Mouse (Mus musculus) limb, embryonic 10.5 days (tissue): ENCODE data around the gene Cops3. TPM values are rescaled to one million over a fixed set of nuclear protein-coding genes. Genes with fewer than 3 reads are reported as not detected.

Source experiments
- DNase-seq: peaks from one replicate; pipeline ENCODE4 v3.0.0-alpha.2; 2017; ENCODE audit warnings: low spot score
- H3K27ac ChIP-seq: fragments of 300-500 bp; sonication (generic); 2 replicates; pipeline ENCODE4 v1.5.1; 2016; ENCODE audit warnings: mild to moderate bottlenecking
- H3K27me3 ChIP-seq: fragments of 300-500 bp; sonication (generic); 2 replicates; pipeline ENCODE4 v1.6.1; 2016; ENCODE audit warnings: low read depth, mild to moderate bottlenecking; ENCODE audit not compliant: poor library complexity, severe bottlenecking
- H3K36me3 ChIP-seq: fragments of 300-500 bp; sonication (generic); 2 replicates; pipeline ENCODE4 v1.6.1; 2016; ENCODE audit warnings: mild to moderate bottlenecking, moderate library complexity
- H3K4me1 ChIP-seq: fragments of 300-500 bp; sonication (generic); 2 replicates; pipeline ENCODE4 v1.6.1; 2016
- H3K4me3 ChIP-seq: fragments of 300-500 bp; sonication (generic); 2 replicates; pipeline ENCODE4 v1.5.1; 2016; ENCODE audit warnings: mild to moderate bottlenecking, moderate library complexity
- H3K9me3 ChIP-seq: fragments of 300-500 bp; sonication (generic); replicated peaks from 2 replicates; pipeline ENCODE4 v1.6.1; 2016; ENCODE audit warnings: mild to moderate bottlenecking
- WGBS: fragments of 180-500 bp; shearing (Covaris S2); methylation state at CpG from one replicate; pipeline ENCODE4 v1.1.7; 2016; 5-methylcytosine and 5-hydroxymethylcytosine counted together
- polyA plus RNA-seq: library from polyadenylated mRNA; unstranded; fragments of >200 nt; fragmentation: Nextera tagmentation; extraction: Ambion mirVana; gene quantifications from 2 replicates; pipeline ENCODE4 v1.2.1, GENCODE M21; 2016

Cops3 gene
- polyA plus RNA-seq, 1 experiment from 2014 or later: 248 TPM

DNA sequence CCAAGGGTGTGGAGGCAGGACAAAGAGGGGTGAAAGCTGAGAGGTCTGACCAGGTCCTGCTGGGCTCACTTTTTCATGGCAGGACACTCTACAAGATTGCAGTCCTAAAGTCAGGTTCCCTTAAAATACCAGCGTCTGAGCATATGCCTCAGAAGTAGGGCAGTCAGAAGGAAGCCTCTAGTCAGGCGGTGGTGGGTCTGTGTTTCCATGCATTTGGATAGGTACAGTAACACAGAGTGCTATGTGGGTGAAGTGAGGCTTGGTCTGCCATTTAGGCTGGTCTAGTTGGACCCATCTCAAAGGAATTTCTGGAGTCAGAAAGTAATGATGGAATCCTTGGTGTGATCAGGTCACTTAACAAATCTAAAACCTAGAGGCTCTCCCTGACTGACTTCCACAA lies 70.3 kb downstream of the Cops3 start:
- WGBS: 88% methylated on average over 2 of the region's 2 CpGs
- Histone ChIP-seq H3K4me3 (no peak overlapping the region), H3K4me1 (no peaks in the 10 kb centered on the region), H3K36me3 (peaks cover 98% of the 10 kb centered on the region), H3K9me3 (no peaks in the 10 kb centered on the region), H3K27ac (no peak overlapping the region), H3K27me3 (no peaks in the 10 kb centered on the region)
- DNase-seq: no peak

Other genes with a start within 250 kb of the Cops3 start
- gene Olfr223, start 246.5 kb downstream of the Cops3 start, polyA plus RNA-seq: not detected in 2 replicates
- 52.3 and 62.9 TPM in 2 replicates for gene Mprip, start 178.5 kb downstream of the Cops3 start, polyA plus RNA-seq
- gene Pld6, start 52.2 kb downstream of the Cops3 start, polyA plus RNA-seq: 4.5 and 4.9 TPM in 2 replicates
- 32.8 and 36.6 TPM in 2 replicates for gene Flcn, start 29.8 kb downstream of the Cops3 start, polyA plus RNA-seq
- 34.8 and 41.8 TPM in 2 replicates for gene Nt5m, start 391 bp downstream of the Cops3 start, polyA plus RNA-seq
- 50.1 and 55.7 TPM in 2 replicates for gene Med9, start 108.4 kb upstream of the Cops3 start, polyA plus RNA-seq
- 1.0 and 1.1 TPM in 2 replicates for gene Rasd1, start 125.1 kb upstream of the Cops3 start, polyA plus RNA-seq
- 5.3 and 7.5 TPM in 2 replicates for gene Pemt, start 206.7 kb upstream of the Cops3 start, polyA plus RNA-seq